Mouse (Mus musculus): ENCODE results near the gene Olfr1414. TPM values are rescaled to one million over a fixed set of nuclear protein-coding genes. Genes with fewer than 3 reads are reported as not detected.
"Not testable (repeated sequence)": the region's sequence is repeated elsewhere in the genome, so short reads cannot be mapped to it uniquely, and the experiment has no call there.

Gene Olfr1414
- not detected in 2 replicates for polyA plus RNA-seq (2012)

DNA sequence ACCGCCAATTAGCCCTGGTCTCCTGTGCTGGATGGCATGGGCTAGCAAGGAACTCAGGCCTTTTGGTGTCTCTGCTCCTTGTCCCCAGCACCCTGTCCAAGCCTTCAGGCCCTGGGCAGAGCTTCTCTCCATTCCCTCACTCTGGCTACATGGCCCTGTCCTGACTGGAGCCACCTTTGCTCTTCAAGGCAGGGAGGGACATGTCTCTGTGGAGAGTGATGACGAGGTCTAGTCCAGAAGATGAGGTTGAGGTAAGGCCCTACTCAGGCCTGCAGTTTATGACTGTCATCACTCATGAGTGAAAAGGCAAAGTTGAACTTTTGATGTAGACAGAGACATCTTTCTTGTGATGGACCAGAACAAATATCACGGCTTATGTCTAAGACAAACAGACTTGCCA, at the start of gene Olfr1414:
Olfr1414 (minus strand) TSS at position 101 of the 400 bp plus-strand sequence.
- no peaks in the 10 kb centered on the region for H3K4me1 ChIP-seq (ENCODE audit: control insufficient read depth)
- H3K9me3 ChIP-seq (ENCODE audit: control insufficient read depth, low read length): no peaks in the 10 kb centered on the region
- TF ChIP-seq GATA1 (IDR thresholded peaks at IDR 0.05; ENCODE audit: low read length) (no peak), TAL1 (IDR thresholded peaks at IDR 0.05; ENCODE audit: low read length) (no peak)
- H3K4me3 ChIP-seq (replicated peaks): no peak within 1 kb of the TSS
- H3K36me3 ChIP-seq (ENCODE audit: control insufficient read depth): no peaks in the 10 kb centered on the region
- no peaks in the 10 kb centered on the region for H3K27me3 ChIP-seq (ENCODE audit: control insufficient read depth)

DNA sequence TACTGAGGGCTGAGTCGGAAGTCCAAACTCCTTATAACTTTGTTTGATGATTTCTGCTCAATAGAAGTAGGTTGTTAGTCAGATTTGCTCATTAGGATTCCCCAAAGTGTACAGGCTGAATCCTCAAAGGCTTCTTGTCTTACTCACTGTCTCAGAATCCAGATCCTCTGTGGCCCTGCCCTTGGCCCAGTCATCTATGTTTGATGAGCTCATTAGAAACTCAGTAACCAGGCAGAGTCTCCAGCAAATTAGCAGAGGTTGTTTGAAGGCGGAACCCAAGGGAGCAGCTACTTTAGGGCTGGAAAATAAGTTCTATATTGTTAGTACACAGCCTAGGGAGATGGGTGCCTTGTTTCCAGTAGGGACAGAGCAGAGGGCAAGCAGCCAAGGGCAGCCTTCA, 27.5 kb upstream of the Olfr1414 start:
- Histone ChIP-seq H3K9me3 (ENCODE audit: control insufficient read depth, low read length) (no peaks in the 10 kb centered on the region), H3K27me3 (ENCODE audit: control insufficient read depth) (no peaks in the 10 kb centered on the region), H3K36me3 (ENCODE audit: control insufficient read depth) (no peaks in the 10 kb centered on the region), H3K4me3 (replicated peaks) (no peak overlapping the region), H3K4me1 (ENCODE audit: control insufficient read depth) (no peaks in the 10 kb centered on the region)
- TF ChIP-seq GATA1 (IDR thresholded peaks at IDR 0.05; ENCODE audit: low read length) (no peak), TAL1 (IDR thresholded peaks at IDR 0.05; ENCODE audit: low read length) (no peak)

DNA sequence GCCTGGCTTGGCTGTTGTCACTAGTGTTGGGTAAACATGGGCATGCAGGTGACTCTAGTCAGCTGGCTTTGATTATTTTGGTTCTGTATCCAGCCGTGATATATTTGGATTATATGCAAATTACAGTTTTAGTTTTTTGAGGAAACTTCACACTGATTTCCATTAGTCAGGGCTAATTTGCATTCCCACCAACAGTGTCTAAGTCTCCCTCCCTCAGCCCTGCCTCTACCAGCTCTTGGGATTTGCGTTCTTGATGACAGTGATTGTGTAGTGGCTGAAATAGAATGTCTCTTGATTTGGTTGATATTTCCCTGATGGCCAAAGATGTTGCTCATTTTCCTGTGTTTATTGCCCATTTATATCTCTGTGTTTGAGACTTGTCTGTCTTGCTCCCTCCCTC, 20.6 kb upstream of the Olfr1414 start:
- no peaks in the 10 kb centered on the region for H3K9me3 ChIP-seq (ENCODE audit: control insufficient read depth, low read length)
- no peaks in the 10 kb centered on the region for H3K36me3 ChIP-seq (ENCODE audit: control insufficient read depth)
- H3K27me3 ChIP-seq (ENCODE audit: control insufficient read depth): no peaks in the 10 kb centered on the region
- no peak overlapping the region for H3K4me3 ChIP-seq (replicated peaks)
- H3K4me1 ChIP-seq (ENCODE audit: control insufficient read depth): no peaks in the 10 kb centered on the region; the same call in 1 of the 2 replicates
- no peak for TF ChIP-seq TAL1 (IDR thresholded peaks at IDR 0.05; ENCODE audit: low read length)
- no peak for TF ChIP-seq GATA1 (IDR thresholded peaks at IDR 0.05; ENCODE audit: low read length)

DNA sequence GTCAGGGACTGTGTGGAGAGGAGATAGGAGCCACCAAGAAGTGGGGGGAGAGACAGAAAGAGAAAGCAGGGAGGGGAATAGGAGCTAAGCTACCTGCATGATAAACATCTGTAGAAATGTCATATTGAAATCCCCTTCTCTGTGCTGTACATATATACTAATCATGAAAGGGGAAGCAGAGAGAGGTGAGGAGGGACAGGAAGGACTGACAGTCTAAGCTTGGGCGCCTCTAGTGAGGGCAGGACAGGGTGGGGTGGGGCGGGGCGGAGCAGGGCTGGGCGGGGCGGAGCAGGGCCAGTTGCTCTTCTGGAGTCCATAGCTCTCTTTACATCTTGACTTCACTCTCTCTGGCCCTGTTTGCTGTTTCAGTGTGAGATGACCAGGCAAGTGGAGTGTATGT, 18.5 kb upstream of the Olfr1414 start:
- no peak overlapping the region for H3K4me3 ChIP-seq (replicated peaks)
- H3K4me1 ChIP-seq (ENCODE audit: control insufficient read depth): no peaks in the 10 kb centered on the region; the same call in 1 of the 2 replicates
- no peak for TF ChIP-seq TAL1 (IDR thresholded peaks at IDR 0.05; ENCODE audit: low read length)
- TF ChIP-seq GATA1 (IDR thresholded peaks at IDR 0.05; ENCODE audit: low read length): no peak
- H3K27me3 ChIP-seq (ENCODE audit: control insufficient read depth): no peaks in the 10 kb centered on the region
- no peaks in the 10 kb centered on the region for H3K9me3 ChIP-seq (ENCODE audit: control insufficient read depth, low read length)
- no peaks in the 10 kb centered on the region for H3K36me3 ChIP-seq (ENCODE audit: control insufficient read depth)

DNA sequence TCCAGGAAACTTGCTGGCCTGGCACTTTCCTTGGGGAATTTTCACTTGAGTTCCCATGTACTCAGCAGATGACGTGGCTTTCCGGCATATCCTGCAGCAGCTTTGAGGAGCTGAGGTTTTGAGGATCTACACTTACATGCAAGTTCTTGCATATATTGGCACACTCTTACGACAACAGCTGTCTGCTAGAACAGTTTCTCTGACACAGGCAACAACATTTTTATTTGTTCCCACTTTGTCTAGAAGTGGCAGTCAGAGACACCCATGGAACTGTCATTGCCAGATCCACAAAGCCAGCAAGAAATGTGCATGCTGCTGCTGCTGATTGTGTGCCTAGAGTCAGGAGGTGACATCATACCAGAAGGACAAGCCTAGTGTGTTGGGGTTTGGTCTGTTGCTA, 5.3 kb upstream of the Olfr1414 start:
- TF ChIP-seq TAL1 (IDR thresholded peaks at IDR 0.05; ENCODE audit: low read length) (no peak), GATA1 (IDR thresholded peaks at IDR 0.05; ENCODE audit: low read length) (no peak)
- Histone ChIP-seq H3K4me3 (replicated peaks) (no peak overlapping the region), H3K36me3 (ENCODE audit: control insufficient read depth) (no peaks in the 10 kb centered on the region), H3K27me3 (ENCODE audit: control insufficient read depth) (no peaks in the 10 kb centered on the region), H3K9me3 (ENCODE audit: control insufficient read depth, low read length) (no peaks in the 10 kb centered on the region), H3K4me1 (ENCODE audit: control insufficient read depth) (no peaks in the 10 kb centered on the region)

DNA sequence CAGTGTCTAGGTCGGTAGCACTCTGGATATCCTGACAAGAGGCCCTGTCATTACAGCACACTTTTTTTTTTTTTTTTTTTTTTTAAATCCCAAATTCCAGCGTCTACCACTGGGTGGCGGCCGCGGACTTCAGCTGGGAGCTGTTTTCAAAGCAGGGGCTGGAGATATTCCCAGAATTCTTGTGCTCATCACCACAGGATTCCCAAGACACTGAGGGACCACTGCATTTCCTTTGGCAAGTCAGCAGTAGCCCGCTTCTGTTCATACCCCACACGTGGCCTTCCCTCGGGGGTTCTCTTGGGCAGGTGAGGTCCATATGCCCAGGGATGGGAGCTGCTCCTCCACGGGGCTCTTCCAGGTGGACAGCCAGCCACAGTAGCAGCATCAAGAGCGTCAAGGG, 2.9 kb upstream of the Olfr1414 start:
- no peak overlapping the region for H3K4me3 ChIP-seq (replicated peaks)
- TF ChIP-seq GATA1 (IDR thresholded peaks at IDR 0.05; ENCODE audit: low read length): no peak
- no peak for TF ChIP-seq TAL1 (IDR thresholded peaks at IDR 0.05; ENCODE audit: low read length)
- no peaks in the 10 kb centered on the region for H3K4me1 ChIP-seq (ENCODE audit: control insufficient read depth)
- no peaks in the 10 kb centered on the region for H3K36me3 ChIP-seq (ENCODE audit: control insufficient read depth)
- H3K9me3 ChIP-seq (ENCODE audit: control insufficient read depth, low read length): no peaks in the 10 kb centered on the region
- H3K27me3 ChIP-seq (ENCODE audit: control insufficient read depth): no peaks in the 10 kb centered on the region

DNA sequence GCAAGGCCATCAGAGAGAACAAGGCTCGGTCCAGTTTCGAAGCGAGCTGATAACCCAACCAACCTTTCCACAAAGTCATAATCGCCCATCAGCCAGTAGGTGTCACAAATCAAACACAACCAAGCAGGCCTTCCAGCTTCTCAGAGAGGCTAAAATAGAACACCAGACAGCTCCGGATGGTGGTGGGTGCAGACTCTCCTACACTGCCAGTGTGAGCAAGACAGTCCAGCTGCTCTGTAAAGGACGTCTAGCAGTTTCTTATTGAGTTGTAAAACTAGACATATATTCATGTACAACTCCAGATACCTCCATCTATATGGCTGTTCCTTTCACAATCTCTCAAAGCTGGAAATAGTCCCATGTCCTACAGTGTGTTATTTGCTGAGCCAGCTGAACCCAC, 585 bp upstream of the Olfr1414 start:
- TF ChIP-seq TAL1 (IDR thresholded peaks at IDR 0.05; ENCODE audit: low read length): no peak
- no peak for TF ChIP-seq GATA1 (IDR thresholded peaks at IDR 0.05; ENCODE audit: low read length)
- Histone ChIP-seq H3K4me1 (ENCODE audit: control insufficient read depth) (no peaks in the 10 kb centered on the region), H3K4me3 (replicated peaks) (no peak overlapping the region), H3K27me3 (ENCODE audit: control insufficient read depth) (no peaks in the 10 kb centered on the region), H3K9me3 (ENCODE audit: control insufficient read depth, low read length) (no peaks in the 10 kb centered on the region), H3K36me3 (ENCODE audit: control insufficient read depth) (no peaks in the 10 kb centered on the region)

DNA sequence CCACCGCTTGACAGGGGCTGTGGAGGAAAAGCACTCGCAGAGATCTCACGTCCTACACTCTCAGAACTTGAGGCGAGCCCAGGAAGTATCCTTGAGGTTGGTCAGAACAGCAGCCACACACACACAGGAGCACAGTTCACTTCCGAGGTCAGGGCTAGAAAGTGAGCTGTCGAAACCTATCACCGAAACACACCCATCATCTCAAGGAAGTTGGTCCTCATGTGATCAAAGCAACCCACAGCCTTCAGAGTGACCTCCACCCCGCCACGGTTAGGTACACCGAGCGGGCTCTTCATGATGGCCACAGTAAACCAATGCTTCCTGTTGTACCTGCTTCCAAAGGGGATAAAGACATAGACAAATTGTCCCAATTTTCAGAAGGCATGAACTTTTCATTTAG, 3.1 kb downstream of the Olfr1414 start:
- Histone ChIP-seq H3K27me3 (ENCODE audit: control insufficient read depth) (no peaks in the 10 kb centered on the region), H3K4me3 (replicated peaks) (no peak overlapping the region), H3K36me3 (ENCODE audit: control insufficient read depth) (no peaks in the 10 kb centered on the region), H3K9me3 (ENCODE audit: control insufficient read depth, low read length) (no peaks in the 10 kb centered on the region), H3K4me1 (ENCODE audit: control insufficient read depth) (no peaks in the 10 kb centered on the region)
- TF ChIP-seq GATA1 (IDR thresholded peaks at IDR 0.05; ENCODE audit: low read length) (no peak), TAL1 (IDR thresholded peaks at IDR 0.05; ENCODE audit: low read length) (no peak)

DNA sequence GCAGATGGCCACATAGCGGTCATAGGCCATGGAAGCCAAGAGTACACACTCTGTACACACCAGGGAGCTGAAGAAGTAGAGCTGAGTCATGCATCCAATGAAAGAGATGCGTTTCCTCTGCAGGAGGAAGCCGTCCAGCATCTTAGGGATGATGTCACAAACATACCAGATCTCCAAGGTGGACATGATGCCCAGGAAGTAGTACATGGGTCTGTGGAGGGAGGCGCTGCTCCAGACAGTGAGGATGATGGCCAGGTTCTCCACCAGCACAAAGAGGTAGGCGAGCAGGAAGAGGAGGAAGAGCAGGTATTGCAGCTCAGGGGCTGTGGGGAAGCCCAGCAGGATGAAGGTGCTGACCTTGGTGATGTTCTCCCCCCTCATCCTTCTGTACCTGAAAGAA, 6.8 kb downstream of the Olfr1414 start:
- not testable (repeated sequence) for H3K4me3 ChIP-seq (replicated peaks); H3K36me3 ChIP-seq (ENCODE audit: control insufficient read depth); H3K9me3 ChIP-seq (ENCODE audit: control insufficient read depth, low read length); H3K27me3 ChIP-seq (ENCODE audit: control insufficient read depth); H3K4me1 ChIP-seq (ENCODE audit: control insufficient read depth)

DNA sequence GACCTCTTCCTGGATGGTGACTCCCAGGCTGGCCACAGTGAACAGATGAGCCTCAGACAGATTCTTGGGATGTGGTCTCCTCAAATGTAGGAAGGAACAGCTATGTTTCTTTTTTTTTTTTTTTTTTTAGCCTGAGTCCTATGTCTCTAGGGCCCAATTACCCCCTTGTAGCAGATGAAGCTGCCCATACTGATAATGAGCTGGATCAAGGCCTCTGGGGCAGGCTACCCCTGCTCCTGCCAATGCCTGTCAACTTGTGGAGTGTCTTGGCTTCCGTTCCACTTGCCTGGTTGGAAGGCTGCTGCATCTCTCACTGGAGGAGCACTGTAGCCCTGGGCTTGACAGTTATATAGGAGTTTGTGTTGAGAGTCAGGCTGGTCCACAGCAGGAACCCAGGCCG, 22.5 kb downstream of the Olfr1414 start, which contains the start of gene Olfr1415:
Olfr1415 (minus strand) TSS at position 101 of the 400 bp plus-strand sequence.
- Histone ChIP-seq H3K4me1 (ENCODE audit: control insufficient read depth) (no peaks in the 10 kb centered on the region), H3K36me3 (ENCODE audit: control insufficient read depth) (no peaks in the 10 kb centered on the region), H3K9me3 (ENCODE audit: control insufficient read depth, low read length) (no peaks in the 10 kb centered on the region), H3K4me3 (replicated peaks) (no peak within 1 kb of the TSS), H3K27me3 (ENCODE audit: control insufficient read depth) (no peaks in the 10 kb centered on the region)
- TF ChIP-seq GATA1 (IDR thresholded peaks at IDR 0.05; ENCODE audit: low read length) (no peak), TAL1 (IDR thresholded peaks at IDR 0.05; ENCODE audit: low read length) (no peak)
